Mouse (Mus musculus): ENCODE data around the gene Gm15319.
"Not testable (repeated sequence)": the region's sequence is repeated elsewhere in the genome, so short reads cannot be mapped to it uniquely, and the experiment has no call there.

DNA sequence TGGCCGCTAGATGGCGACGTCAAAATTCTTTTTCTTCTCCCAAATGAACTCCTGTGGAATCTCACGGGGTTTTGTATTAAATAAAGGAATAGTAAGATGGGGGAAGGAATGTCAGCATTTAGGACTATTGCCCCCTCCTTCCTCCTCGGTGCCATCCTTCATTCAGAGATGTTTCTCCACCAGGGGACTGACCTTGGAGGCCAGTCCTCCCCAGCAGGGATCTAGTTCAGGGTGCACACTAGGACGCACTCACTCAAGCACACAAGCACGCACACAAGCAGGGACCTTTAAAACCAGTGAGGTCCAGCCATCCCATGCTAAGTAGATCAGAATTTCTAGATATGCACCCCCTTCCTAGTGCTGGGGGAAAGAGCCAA, 26.3 kb upstream of the Gm15319 start:
- not testable (repeated sequence) for TF ChIP-seq POLR2A (IDR thresholded peaks at IDR 0.05; ENCODE audit: borderline replicate concordance, control insufficient read depth, low read depth, low read length); CTCF (IDR thresholded peaks at IDR 0.05; ENCODE audit: control insufficient read depth, insufficient read depth, low read length)

Measured in bone marrow, adult 2 months (tissue).